ENCODE assay signal across 20 mouse cellular contexts in genomic region chr11:73280710-73281109, GRCm38 (mm10). TPM values are rescaled to one million over a fixed set of nuclear protein-coding genes. Genes with fewer than 3 reads are reported as not detected.
DNase-seq lines count a peak whose midpoint lies in the region; ATAC-seq lines count a peak whose summit lies in the region.
"Had no signal": no experiment of that assay in that cellular context is flagged by ENCODE, and none has a peak within 500 bp of the region (broad histone marks: within the 10 kb centered on the region; RNA-seq: fewer than 3 reads in every experiment).

No protein-coding gene starts in this region.

- ATAC-seq in hindbrain, embryonic 15.5 days (ENCODE audit: low FRiP score, low read depth): no peak
- no peak for ATAC-seq in hindbrain, embryonic 11.5 days (ENCODE audit: low FRiP score)
- ATAC-seq in megakaryocyte, adult 5-6 weeks (ENCODE audit: poor library complexity, severe bottlenecking): no peak
- no peak for ATAC-seq in neural tube, embryonic 13.5 days (ENCODE audit: low read depth)

- H3K9me3 ChIP-seq in hindbrain, embryonic 15.5 days: no peaks in the 10 kb centered on the region
- no peaks in the 10 kb centered on the region for H3K9me3 ChIP-seq in hindbrain, embryonic 11.5 days (ENCODE audit: control insufficient read depth, low read length)
- H3K9me3 ChIP-seq in megakaryocyte, embryonic 14.5 days: no peaks in the 10 kb centered on the region
- no peaks in the 10 kb centered on the region for H3K9me3 ChIP-seq in neural tube, embryonic 13.5 days
- H3K9me3 ChIP-seq: G1E; heart, embryonic 10.5 days; midbrain, embryonic 12.5 days had no signal

- H3K4me1 ChIP-seq in hindbrain, embryonic 15.5 days (replicated peaks): peaks cover 10% of the 10 kb centered on the region; the same call in 1 of the 2 replicates
- no peaks in the 10 kb centered on the region; the same call in 1 of the 2 replicates for H3K4me1 ChIP-seq in hindbrain, embryonic 11.5 days (replicated peaks; ENCODE audit: control insufficient read depth, insufficient read depth, low read length)
- peaks cover 48% of the 10 kb centered on the region for H3K4me1 ChIP-seq in megakaryocyte, embryonic 14.5 days
- peaks cover 5% of the 10 kb centered on the region; the same call in 1 of the 2 replicates for H3K4me1 ChIP-seq in neural tube, embryonic 13.5 days (replicated peaks)

- H3K9ac ChIP-seq in hindbrain, embryonic 15.5 days: no peak overlapping the region
- H3K9ac ChIP-seq in hindbrain, embryonic 11.5 days (ENCODE audit: low read depth, low read length): no peak overlapping the region
- H3K9ac ChIP-seq in neural tube, embryonic 13.5 days: no peak overlapping the region
- H3K9ac ChIP-seq: midbrain, embryonic 12.5 days had no signal

- H3K4me2 ChIP-seq in hindbrain, embryonic 15.5 days: peak overlapping the region; percentile 64; the same call in 1 of the 2 replicates
- H3K4me2 ChIP-seq in hindbrain, embryonic 11.5 days (replicated peaks; ENCODE audit: low read depth, low read length): no peak overlapping the region
- H3K4me2 ChIP-seq in neural tube, embryonic 13.5 days: 0 out of 2 replicates have a peak overlapping the region, but pooled peaks have one; percentile 58

- H3K36me3 ChIP-seq in hindbrain, embryonic 15.5 days: no peaks in the 10 kb centered on the region
- no peaks in the 10 kb centered on the region for H3K36me3 ChIP-seq in hindbrain, embryonic 11.5 days (ENCODE audit: control insufficient read depth, insufficient read depth, low read length)
- no peaks in the 10 kb centered on the region for H3K36me3 ChIP-seq in megakaryocyte, embryonic 14.5 days (replicated peaks; ENCODE audit: low read length)
- no peaks in the 10 kb centered on the region for H3K36me3 ChIP-seq in neural tube, embryonic 13.5 days
- H3K36me3 ChIP-seq: G1E; heart, embryonic 10.5 days; midbrain, embryonic 12.5 days had no signal

- no peak overlapping the region for H3K27ac ChIP-seq in hindbrain, embryonic 15.5 days (replicated peaks)
- H3K27ac ChIP-seq in hindbrain, embryonic 11.5 days (ENCODE audit: low read depth, low read length): no peak overlapping the region
- no peak overlapping the region for H3K27ac ChIP-seq in neural tube, embryonic 13.5 days (replicated peaks)
- H3K27ac ChIP-seq: midbrain, embryonic 12.5 days had no signal

- 0 out of 2 replicates have a peak overlapping the region, but pooled peaks have one; percentile 43 for H3K4me3 ChIP-seq in hindbrain, embryonic 15.5 days
- H3K4me3 ChIP-seq in hindbrain, embryonic 11.5 days (ENCODE audit: low read depth, low read length): no peak overlapping the region
- H3K4me3 ChIP-seq in megakaryocyte, embryonic 14.5 days (replicated peaks): peak overlapping the region; percentile 56
- no peak overlapping the region for H3K4me3 ChIP-seq in neural tube, embryonic 13.5 days

- WGBS in hindbrain, embryonic 15.5 days: 69% methylated on average over 5 of the region's 5 CpGs
- WGBS in hindbrain, embryonic 11.5 days: 58% methylated on average over 5 of the region's 5 CpGs
- 58% methylated on average over 5 of the region's 5 CpGs for WGBS in neural tube, embryonic 13.5 days

- H3K27me3 ChIP-seq in hindbrain, embryonic 15.5 days: no peaks in the 10 kb centered on the region
- no peaks in the 10 kb centered on the region for H3K27me3 ChIP-seq in hindbrain, embryonic 11.5 days (ENCODE audit: control insufficient read depth, insufficient read depth, low read length)
- H3K27me3 ChIP-seq in megakaryocyte, embryonic 14.5 days (replicated peaks): peaks cover 58% of the 10 kb centered on the region
- no peaks in the 10 kb centered on the region for H3K27me3 ChIP-seq in neural tube, embryonic 13.5 days
- H3K27me3 ChIP-seq: midbrain, embryonic 12.5 days had no signal

- no peak for DNase-seq in hindbrain, embryonic 11.5 days (ENCODE audit: low spot score)
- DNase-seq in embryo, embryonic 9.5 days (ENCODE audit: extremely low spot score): peak; percentile 18
- no peak for DNase-seq in right cerebral cortex, adult 18-20 months
- no peak for DNase-seq in right cerebral cortex, postnatal 25 days
- DNase-seq: spleen, adult 18-20 months had no signal

RNA-seq across cellular contexts. Expression of gene Trpv3, which starts 13.5 kb away (rescaled TPM):
- polyA plus RNA-seq in hindbrain, embryonic 15.5 days (2015; fragmentation: Nextera tagmentation; extraction: Ambion mirVana): 0.22 and 0.25 TPM in 2 replicates
- 0.03 TPM in 1 of 2 replicates, not detected in the other for polyA plus RNA-seq in hindbrain, embryonic 11.5 days (2014; fragmentation: Nextera tagmentation; extraction: Ambion mirVana)
- polyA plus RNA-seq in megakaryocyte, embryonic 14.5 days (2012; ENCODE audit: insufficient read depth, low replicate concordance): 0.02 TPM in 1 of 2 replicates, not detected in the other
- total RNA-seq in megakaryocyte, adult 5-6 weeks (2015): not detected in 2 replicates
- total RNA-seq in megakaryocyte, adult 5-6 weeks (2017): not detected in 2 replicates
- polyA plus RNA-seq in neural tube, embryonic 13.5 days (2015; fragmentation: Nextera tagmentation; extraction: Ambion mirVana): 0.17 and 0.20 TPM in 2 replicates
- total RNA-seq: hematopoietic stem cell, adult 5-6 weeks had no signal
- polyA plus RNA-seq: G1E had no signal

RNA-seq across cellular contexts. Expression of gene Trpv1, which starts 46.6 kb away (rescaled TPM):
- 0.41 and 0.68 TPM in 2 replicates for polyA plus RNA-seq in hindbrain, embryonic 15.5 days (2015; fragmentation: Nextera tagmentation; extraction: Ambion mirVana)
- polyA plus RNA-seq in hindbrain, embryonic 11.5 days (2014; fragmentation: Nextera tagmentation; extraction: Ambion mirVana): 0.13 TPM in 1 of 2 replicates, not detected in the other
- not detected in 2 replicates for polyA plus RNA-seq in megakaryocyte, embryonic 14.5 days (2012; ENCODE audit: insufficient read depth, low replicate concordance)
- total RNA-seq in megakaryocyte, adult 5-6 weeks (2015): not detected in 2 replicates
- total RNA-seq in megakaryocyte, adult 5-6 weeks (2017): not detected in 2 replicates
- polyA plus RNA-seq in neural tube, embryonic 13.5 days (2015; fragmentation: Nextera tagmentation; extraction: Ambion mirVana): 5.8 and 11.5 TPM in 2 replicates
- total RNA-seq: G1E; hematopoietic stem cell, adult 5-6 weeks; left cerebral cortex, postnatal 36 days had no signal
- polyA plus RNA-seq: G1E; heart, embryonic 10.5 days; midbrain, embryonic 12.5 days; neural tube, embryonic 14.5 days; stomach, embryonic 16.5 days had no signal

RNA-seq across cellular contexts. Expression of gene Aspa, which starts 48.7 kb away (rescaled TPM):
- polyA plus RNA-seq in hindbrain, embryonic 15.5 days (2015; fragmentation: Nextera tagmentation; extraction: Ambion mirVana): 2.0 and 2.2 TPM in 2 replicates
- polyA plus RNA-seq in hindbrain, embryonic 11.5 days (2014; fragmentation: Nextera tagmentation; extraction: Ambion mirVana): 0.56 and 0.97 TPM in 2 replicates
- polyA plus RNA-seq in megakaryocyte, embryonic 14.5 days (2012; ENCODE audit: insufficient read depth, low replicate concordance): 0.97 TPM in 1 of 2 replicates, not detected in the other
- 1.1 and 1.3 TPM in 2 replicates for total RNA-seq in megakaryocyte, adult 5-6 weeks (2015)
- 1.7 and 2.2 TPM in 2 replicates for total RNA-seq in megakaryocyte, adult 5-6 weeks (2017)
- 1.1 and 3.2 TPM in 2 replicates for polyA plus RNA-seq in neural tube, embryonic 13.5 days (2015; fragmentation: Nextera tagmentation; extraction: Ambion mirVana)
- polyA plus RNA-seq: G1E; heart, embryonic 10.5 days had no signal

RNA-seq across cellular contexts. Expression of gene Gm49340, which starts 48.8 kb away (rescaled TPM):
- not detected in 2 replicates for polyA plus RNA-seq in hindbrain, embryonic 15.5 days (2015; fragmentation: Nextera tagmentation; extraction: Ambion mirVana)
- polyA plus RNA-seq in hindbrain, embryonic 11.5 days (2014; fragmentation: Nextera tagmentation; extraction: Ambion mirVana): not detected in 2 replicates
- polyA plus RNA-seq in megakaryocyte, embryonic 14.5 days (2012; ENCODE audit: insufficient read depth, low replicate concordance): not detected in 2 replicates
- not detected in 2 replicates for total RNA-seq in megakaryocyte, adult 5-6 weeks (2015)
- total RNA-seq in megakaryocyte, adult 5-6 weeks (2017): not detected in 2 replicates
- not detected in 2 replicates for polyA plus RNA-seq in neural tube, embryonic 13.5 days (2015; fragmentation: Nextera tagmentation; extraction: Ambion mirVana)
- total RNA-seq: G1E; gastrocnemius, postnatal 10 days; hematopoietic stem cell, adult 5-6 weeks; left cerebral cortex, postnatal 36 days had no signal
- polyA plus RNA-seq: cortical plate, adult 2 months; G1E; heart, embryonic 10.5 days; kidney, adult 2 months; liver, embryonic 16.5 days; midbrain, embryonic 12.5 days; neural tube, embryonic 14.5 days; stomach, embryonic 16.5 days had no signal

RNA-seq across cellular contexts. Expression of gene Spata22, which starts 48.8 kb away (rescaled TPM):
- polyA plus RNA-seq in hindbrain, embryonic 15.5 days (2015; fragmentation: Nextera tagmentation; extraction: Ambion mirVana): 0.25 TPM in 1 of 2 replicates, not detected in the other
- not detected in 2 replicates for polyA plus RNA-seq in hindbrain, embryonic 11.5 days (2014; fragmentation: Nextera tagmentation; extraction: Ambion mirVana)
- not detected in 2 replicates for polyA plus RNA-seq in megakaryocyte, embryonic 14.5 days (2012; ENCODE audit: insufficient read depth, low replicate concordance)
- not detected in 2 replicates for total RNA-seq in megakaryocyte, adult 5-6 weeks (2015)
- not detected in 2 replicates for total RNA-seq in megakaryocyte, adult 5-6 weeks (2017)
- polyA plus RNA-seq in neural tube, embryonic 13.5 days (2015; fragmentation: Nextera tagmentation; extraction: Ambion mirVana): 0.25 TPM in 1 of 2 replicates, not detected in the other
- total RNA-seq: G1E; gastrocnemius, postnatal 10 days; hematopoietic stem cell, adult 5-6 weeks; left cerebral cortex, postnatal 36 days had no signal
- polyA plus RNA-seq: G1E; heart, embryonic 10.5 days; kidney, adult 2 months; midbrain, embryonic 12.5 days; neural tube, embryonic 14.5 days had no signal

Comparison
In these comparisons a context has a peak if more than half of its experiments do, and no peak if none do; other contexts are left out.
1. H3K4me3 ChIP-seq: peak in hindbrain, embryonic 15.5 days (single experiment) and megakaryocyte, embryonic 14.5 days (single experiment); none in hindbrain, embryonic 11.5 days (single experiment) and neural tube, embryonic 13.5 days (single experiment).